Mouse (Mus musculus): ENCODE measurements around the gene Atoh7. TPM values are rescaled to one million over a fixed set of nuclear protein-coding genes. Genes with fewer than 3 reads are reported as not detected.
"Not testable (repeated sequence)": the region's sequence is repeated elsewhere in the genome, so short reads cannot be mapped to it uniquely, and the experiment has no call there.

The Atoh7 gene
- not detected in 2 replicates for polyA plus RNA-seq (2015; fragmentation: Nextera tagmentation; extraction: Ambion mirVana)

DNA sequence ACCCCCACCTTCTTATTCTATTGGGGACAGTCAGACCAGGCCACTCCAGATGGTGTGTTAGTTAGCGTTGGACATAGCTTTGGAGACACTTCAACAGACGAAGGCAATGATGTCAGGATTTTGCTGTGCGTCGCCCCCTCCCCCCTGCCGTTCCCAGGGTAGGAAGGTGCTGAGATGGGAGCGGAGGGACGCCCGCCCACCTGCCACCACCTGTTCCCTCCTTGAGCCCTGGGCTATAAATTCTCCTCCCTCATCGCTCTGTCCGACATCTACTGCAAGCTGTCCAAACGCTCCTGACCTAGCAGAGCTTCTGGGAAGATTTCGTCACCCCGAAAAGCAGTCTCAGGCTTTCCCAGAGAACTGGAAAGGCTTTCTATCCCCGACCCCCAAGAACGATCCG is at the start of gene Atoh7:
Gene Atoh7, plus strand, starts transcription at position 131 of the 400 bp plus-strand sequence.
- no peaks in the 10 kb centered on the region for H3K9me3 ChIP-seq (ENCODE audit: low read length)
- TF ChIP-seq CTCF (IDR thresholded peaks at IDR 0.05), result no peak
- TF ChIP-seq EP300 (IDR thresholded peaks at IDR 0.05), result no peak
- H3K4me2 ChIP-seq (replicated peaks; ENCODE audit: low read depth, low read length), result peak within 1 kb of the TSS; percentile 88
- no peak within 1 kb of the TSS; the same call in 1 of the 2 replicates for H3K9ac ChIP-seq (replicated peaks; ENCODE audit: low read depth)
- H3K27me3 ChIP-seq (replicated peaks; ENCODE audit: insufficient read depth, low read length), result peaks cover 22% of the 10 kb centered on the region
- peak within 1 kb of the TSS; percentile 47 for H3K4me3 ChIP-seq (ENCODE audit: low read depth, low read length)
- H3K36me3 ChIP-seq (ENCODE audit: insufficient read depth, low read length), result no peaks in the 10 kb centered on the region
- ATAC-seq (no peak), DNase-seq (ENCODE audit: low spot score) (no peak)
- 10% methylated on average over 16 of the region's 16 CpGs for WGBS
- H3K4me1 ChIP-seq (ENCODE audit: insufficient read depth, low read depth, low read length), result no peaks in the 10 kb centered on the region
- H3K27ac ChIP-seq (ENCODE audit: low read length), result no peak within 1 kb of the TSS

DNA sequence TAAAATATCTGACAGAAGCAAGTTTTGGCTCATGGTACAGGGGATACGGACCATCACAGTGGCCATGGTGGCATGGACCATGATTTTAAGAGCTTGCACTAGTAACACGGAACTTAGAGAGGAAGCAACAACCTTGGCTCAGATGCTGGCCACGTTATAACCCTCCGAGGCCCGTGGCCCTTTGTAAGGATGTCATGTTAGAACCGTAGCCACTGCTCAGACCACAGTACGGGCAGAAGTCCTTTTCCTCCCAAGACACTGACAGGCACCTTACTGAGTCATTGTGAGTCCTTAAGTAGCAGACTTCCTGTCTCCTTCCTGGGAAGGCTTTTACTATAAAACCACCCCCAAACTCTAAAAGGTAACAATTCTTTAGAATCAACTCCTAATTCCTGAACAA is 48.2 kb upstream of the Atoh7 start:
- TF ChIP-seq CTCF (IDR thresholded peaks at IDR 0.05), result no peak
- no peak for TF ChIP-seq EP300 (IDR thresholded peaks at IDR 0.05)
- WGBS, result 66% methylated on average over 7 of the region's 7 CpGs
- no peak overlapping the region for H3K4me2 ChIP-seq (replicated peaks; ENCODE audit: low read depth, low read length)

DNA sequence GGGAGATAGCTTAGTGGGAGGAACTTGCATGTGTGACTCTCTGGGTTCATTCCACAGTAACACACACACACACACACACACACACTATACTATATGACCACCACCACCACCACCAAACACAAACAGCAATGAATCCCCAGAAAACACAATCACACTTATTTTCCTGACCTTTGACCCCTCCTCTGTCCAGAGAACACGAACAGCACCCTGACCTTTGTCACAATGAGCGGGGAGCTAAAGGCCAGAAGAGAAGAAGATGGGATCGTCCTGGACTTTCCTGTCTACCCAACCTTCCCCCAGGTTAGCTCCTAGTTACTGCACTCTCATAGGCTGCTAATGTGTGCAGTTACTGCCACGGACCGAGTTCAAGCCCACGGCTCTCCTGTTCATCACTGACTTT is 47.4 kb upstream of the Atoh7 start:
- DNase-seq (ENCODE audit: low spot score), result no peak
- H3K9ac ChIP-seq (replicated peaks; ENCODE audit: low read depth), result no peak overlapping the region
- H3K4me2 ChIP-seq (replicated peaks; ENCODE audit: low read depth, low read length), result no peak overlapping the region
- no peaks in the 10 kb centered on the region for H3K36me3 ChIP-seq (ENCODE audit: insufficient read depth, low read length)
- no peak overlapping the region for H3K4me3 ChIP-seq (ENCODE audit: low read depth, low read length)
- WGBS, result 83% methylated on average over 6 of the region's 6 CpGs
- H3K27ac ChIP-seq (ENCODE audit: low read length), result no peak overlapping the region
- no peak for ATAC-seq
- no peaks in the 10 kb centered on the region for H3K4me1 ChIP-seq (ENCODE audit: insufficient read depth, low read depth, low read length)
- H3K27me3 ChIP-seq (replicated peaks; ENCODE audit: insufficient read depth, low read length), result no peaks in the 10 kb centered on the region
- H3K9me3 ChIP-seq (ENCODE audit: low read length), result no peaks in the 10 kb centered on the region
- TF ChIP-seq CTCF (IDR thresholded peaks at IDR 0.05), result no peak
- no peak for TF ChIP-seq EP300 (IDR thresholded peaks at IDR 0.05)

More for the DNA sequence above, 48.2 kb upstream of the Atoh7 start:
- Histone ChIP-seq H3K4me3 (ENCODE audit: low read depth, low read length) (no peak overlapping the region), H3K4me1 (ENCODE audit: insufficient read depth, low read depth, low read length) (no peaks in the 10 kb centered on the region), H3K27ac (ENCODE audit: low read length) (no peak overlapping the region), H3K9ac (replicated peaks; ENCODE audit: low read depth) (no peak overlapping the region), H3K27me3 (replicated peaks; ENCODE audit: insufficient read depth, low read length) (no peaks in the 10 kb centered on the region), H3K9me3 (ENCODE audit: low read length) (no peaks in the 10 kb centered on the region), H3K36me3 (ENCODE audit: insufficient read depth, low read length) (no peaks in the 10 kb centered on the region)
- DNase-seq (ENCODE audit: low spot score) (no peak), ATAC-seq (no peak)

DNA sequence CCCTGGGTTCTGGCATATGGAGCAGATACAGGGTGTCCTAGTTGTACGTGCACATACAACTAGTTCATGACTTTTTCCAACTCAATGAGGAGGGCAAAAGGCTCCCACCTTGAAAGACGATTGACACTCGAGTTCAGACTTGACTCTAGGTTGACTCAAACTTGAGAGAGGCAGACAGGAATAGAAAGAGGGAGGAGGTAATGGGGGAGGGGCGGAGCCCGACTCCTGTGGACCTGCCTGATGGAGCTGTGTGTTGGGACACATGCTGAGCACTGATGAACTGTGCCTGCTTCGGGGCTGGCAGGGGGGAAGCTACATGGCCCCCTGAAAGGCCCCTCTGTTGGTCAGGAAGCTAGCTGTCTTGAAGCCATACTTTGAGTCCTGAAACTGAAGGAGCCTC is 46.4 kb upstream of the Atoh7 start:
- ATAC-seq (no peak), DNase-seq (ENCODE audit: low spot score) (no peak)
- no peak overlapping the region for H3K4me3 ChIP-seq (ENCODE audit: low read depth, low read length)
- TF ChIP-seq EP300 (IDR thresholded peaks at IDR 0.05), result no peak
- TF ChIP-seq CTCF (IDR thresholded peaks at IDR 0.05), result no peak
- no peaks in the 10 kb centered on the region for H3K4me1 ChIP-seq (ENCODE audit: insufficient read depth, low read depth, low read length)
- 53% methylated on average over 6 of the region's 6 CpGs for WGBS
- H3K36me3 ChIP-seq (ENCODE audit: insufficient read depth, low read length), result no peaks in the 10 kb centered on the region
- no peak overlapping the region for H3K4me2 ChIP-seq (replicated peaks; ENCODE audit: low read depth, low read length)
- no peaks in the 10 kb centered on the region for H3K27me3 ChIP-seq (replicated peaks; ENCODE audit: insufficient read depth, low read length)
- H3K9me3 ChIP-seq (ENCODE audit: low read length), result no peaks in the 10 kb centered on the region
- no peak overlapping the region for H3K27ac ChIP-seq (ENCODE audit: low read length)
- H3K9ac ChIP-seq (replicated peaks; ENCODE audit: low read depth), result no peak overlapping the region

DNA sequence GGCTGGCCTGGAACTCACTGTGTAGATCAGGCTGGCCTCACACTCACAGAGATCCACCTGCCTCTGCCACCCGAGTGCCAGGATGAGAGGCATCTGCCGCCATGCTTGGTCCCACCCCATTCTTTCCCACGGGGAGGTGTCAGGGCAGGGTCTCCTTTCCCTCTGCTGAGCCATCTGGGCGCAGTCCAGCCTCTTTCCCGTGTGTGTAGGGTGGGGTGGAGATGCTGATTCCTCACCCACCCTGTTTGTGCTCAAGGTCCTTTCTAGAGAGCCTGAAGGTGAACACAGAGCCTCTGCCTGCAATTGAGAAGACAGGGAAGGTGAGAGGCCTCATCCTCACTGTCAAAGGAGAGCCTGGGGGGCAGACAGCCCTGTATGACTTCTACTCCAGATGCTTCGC is 45.4 kb upstream of the Atoh7 start:
- not testable (repeated sequence) for ATAC-seq; H3K36me3 ChIP-seq (ENCODE audit: insufficient read depth, low read length); H3K4me1 ChIP-seq (ENCODE audit: insufficient read depth, low read depth, low read length); H3K27me3 ChIP-seq (replicated peaks; ENCODE audit: insufficient read depth, low read length); H3K9ac ChIP-seq (replicated peaks; ENCODE audit: low read depth); H3K27ac ChIP-seq (ENCODE audit: low read length); DNase-seq (ENCODE audit: low spot score); H3K9me3 ChIP-seq (ENCODE audit: low read length); H3K4me3 ChIP-seq (ENCODE audit: low read depth, low read length); H3K4me2 ChIP-seq (replicated peaks; ENCODE audit: low read depth, low read length)
- WGBS, result 84% methylated on average over 6 of the region's 6 CpGs

DNA sequence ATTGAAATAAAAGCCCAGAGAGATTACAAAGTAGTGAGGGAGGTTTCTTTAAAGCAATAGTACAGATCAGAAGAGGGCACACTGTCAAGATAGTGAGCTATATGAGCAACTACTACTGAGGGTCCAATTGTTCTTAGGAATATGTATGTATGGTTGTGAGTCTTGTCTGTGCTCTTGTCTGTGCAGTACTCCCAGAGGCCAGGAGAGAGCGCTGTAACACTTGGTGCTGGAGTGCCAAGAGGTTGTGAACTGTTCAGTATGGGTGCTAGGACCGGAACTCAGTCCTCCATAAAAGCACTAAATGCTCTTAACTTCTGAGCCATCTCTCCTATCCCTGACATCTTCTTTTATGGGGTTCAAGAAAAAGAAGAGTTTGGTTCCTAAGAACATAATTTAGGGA is 44.9 kb upstream of the Atoh7 start:
- Histone ChIP-seq H3K27me3 (replicated peaks; ENCODE audit: insufficient read depth, low read length) (no peaks in the 10 kb centered on the region), H3K9me3 (ENCODE audit: low read length) (no peaks in the 10 kb centered on the region), H3K36me3 (ENCODE audit: insufficient read depth, low read length) (no peaks in the 10 kb centered on the region), H3K4me3 (ENCODE audit: low read depth, low read length) (no peak overlapping the region), H3K4me2 (replicated peaks; ENCODE audit: low read depth, low read length) (no peak overlapping the region), H3K4me1 (ENCODE audit: insufficient read depth, low read depth, low read length) (no peaks in the 10 kb centered on the region), H3K9ac (replicated peaks; ENCODE audit: low read depth) (no peak overlapping the region), H3K27ac (ENCODE audit: low read length) (no peak overlapping the region)
- 71% methylated on average over 2 of the region's 2 CpGs for WGBS
- DNase-seq (ENCODE audit: low spot score) (no peak), ATAC-seq (no peak)
- TF ChIP-seq EP300 (IDR thresholded peaks at IDR 0.05) (no peak), CTCF (IDR thresholded peaks at IDR 0.05) (peak; percentile 30)

Measured in lung, postnatal 0 days (tissue).